Mouse (Mus musculus): ENCODE data around the gene Gpbp1. TPM values are rescaled to one million over a fixed set of nuclear protein-coding genes. Genes with fewer than 3 reads are reported as not detected.

Gpbp1 gene
- total and polyA plus RNA-seq, 3 experiments, result 4.4 to 50.9 (median 49.1) TPM

DNA sequence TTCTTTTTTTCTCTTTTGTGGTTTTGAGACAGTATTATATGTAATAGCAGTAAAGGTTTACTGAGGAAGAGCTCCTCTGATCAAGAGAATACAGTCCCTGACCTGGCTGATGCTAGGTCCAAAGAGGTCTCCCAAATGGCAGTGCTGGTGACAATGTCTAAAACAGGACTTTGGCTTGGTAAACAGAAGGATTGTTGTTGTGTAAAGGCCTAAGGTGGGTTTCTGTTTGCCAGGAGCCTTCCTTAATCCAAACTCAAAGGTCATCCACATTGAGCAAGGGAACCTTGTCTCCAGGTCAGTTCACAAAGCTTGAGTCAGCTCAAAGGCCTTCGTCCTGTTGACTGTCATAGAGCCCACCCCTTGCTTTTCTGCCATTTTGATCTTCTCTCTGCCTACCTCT, 41.8 kb upstream of the Gpbp1 start:
- Histone ChIP-seq H3K27ac (no peak overlapping the region), H3K27me3 (ENCODE audit: control insufficient read depth, insufficient read depth, low read length) (no peaks in the 10 kb centered on the region), H3K4me1 (ENCODE audit: control insufficient read depth, insufficient read depth, low read length) (no peaks in the 10 kb centered on the region), H3K4me3 (no peak overlapping the region), H3K36me3 (ENCODE audit: control insufficient read depth, insufficient read depth, low read length) (no peaks in the 10 kb centered on the region), H3K79me2 (replicated peaks; ENCODE audit: control insufficient read depth, insufficient read depth, low read length) (no peaks in the 10 kb centered on the region), H3K9ac (ENCODE audit: low read depth, low read length) (no peak overlapping the region)
- no peak for DNase-seq
- TF ChIP-seq EP300 (IDR thresholded peaks at IDR 0.05; ENCODE audit: insufficient read depth, low read depth, low read length) (no peak), CTCF (IDR thresholded peaks at IDR 0.05) (no peak)
- intact Hi-C loops (cut with DNase I), result loop anchor here (5.0 kb wide), 1 partner anchor 211 kb away; no protein-coding TSS in a partner anchor
- WGBS, result 91% methylated on average over 1 of the region's 1 CpGs

DNA sequence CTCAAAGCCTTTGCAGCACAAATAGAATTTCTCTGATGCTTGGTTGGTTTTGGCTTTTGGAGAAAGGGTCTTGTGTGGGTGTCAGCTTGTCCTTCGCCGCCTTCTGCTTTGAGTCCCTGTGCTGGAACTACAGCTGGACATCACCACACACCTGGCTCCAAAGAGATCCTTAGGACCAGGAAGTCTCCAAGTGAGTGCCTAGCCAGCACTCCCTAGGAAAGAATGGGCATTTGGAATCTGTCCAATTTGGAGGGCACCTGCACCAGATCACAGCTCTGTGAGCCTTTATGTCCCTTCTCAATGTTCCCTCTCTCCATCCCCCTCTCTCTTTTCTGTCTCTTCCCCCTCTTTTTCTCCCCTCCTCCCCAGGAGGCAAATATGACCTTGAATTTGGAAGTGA, 34.4 kb upstream of the Gpbp1 start:
- no peak for TF ChIP-seq EP300 (IDR thresholded peaks at IDR 0.05; ENCODE audit: insufficient read depth, low read depth, low read length)
- no peak for TF ChIP-seq POLR2A (IDR thresholded peaks at IDR 0.05; ENCODE audit: insufficient read depth, low read depth, low read length)
- no peak for TF ChIP-seq CTCF (IDR thresholded peaks at IDR 0.05)
- H3K79me2 ChIP-seq (replicated peaks; ENCODE audit: control insufficient read depth, insufficient read depth, low read length), result no peaks in the 10 kb centered on the region
- H3K9ac ChIP-seq (ENCODE audit: low read depth, low read length), result no peak overlapping the region
- H3K27me3 ChIP-seq (ENCODE audit: control insufficient read depth, insufficient read depth, low read length), result no peaks in the 10 kb centered on the region
- H3K4me3 ChIP-seq, result no peak overlapping the region
- no peaks in the 10 kb centered on the region for H3K36me3 ChIP-seq (ENCODE audit: control insufficient read depth, insufficient read depth, low read length)
- no peak overlapping the region for H3K27ac ChIP-seq
- H3K4me1 ChIP-seq (ENCODE audit: control insufficient read depth, insufficient read depth, low read length), result no peaks in the 10 kb centered on the region
- WGBS, result 88% methylated on average over 2 of the region's 2 CpGs
- intact Hi-C loops (cut with DNase I), result no loop called here
- no peak for DNase-seq

DNA sequence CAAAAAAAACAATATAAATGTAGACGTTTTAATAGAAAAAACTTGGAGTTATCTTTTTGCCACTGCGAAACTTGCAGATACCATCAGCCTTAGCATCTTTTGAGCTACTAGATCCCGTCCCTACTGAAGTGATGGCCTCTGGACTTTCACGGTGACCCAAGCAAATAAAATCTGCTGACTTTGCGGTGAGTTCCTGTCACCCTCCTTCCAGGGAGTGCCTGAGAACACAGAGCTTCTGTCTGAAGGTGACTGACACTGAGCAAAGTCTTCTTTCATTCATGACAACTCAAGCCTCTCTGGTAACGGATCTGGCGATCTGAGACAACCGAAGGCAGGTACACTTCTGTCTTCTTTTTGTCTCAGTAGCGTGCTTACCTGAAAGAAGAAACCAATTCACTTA, 32.4 kb upstream of the Gpbp1 start:
- H3K27me3 ChIP-seq (ENCODE audit: control insufficient read depth, insufficient read depth, low read length), result no peaks in the 10 kb centered on the region
- no peaks in the 10 kb centered on the region for H3K4me1 ChIP-seq (ENCODE audit: control insufficient read depth, insufficient read depth, low read length)
- H3K79me2 ChIP-seq (replicated peaks; ENCODE audit: control insufficient read depth, insufficient read depth, low read length), result no peaks in the 10 kb centered on the region
- WGBS, result 78% methylated on average over 9 of the region's 9 CpGs
- no peaks in the 10 kb centered on the region for H3K36me3 ChIP-seq (ENCODE audit: control insufficient read depth, insufficient read depth, low read length)
- no peak for DNase-seq
- H3K27ac ChIP-seq, result no peak overlapping the region
- no peak overlapping the region for H3K4me3 ChIP-seq
- no peak overlapping the region for H3K9ac ChIP-seq (ENCODE audit: low read depth, low read length)
- TF ChIP-seq CTCF (IDR thresholded peaks at IDR 0.05), result no peak
- no peak for TF ChIP-seq EP300 (IDR thresholded peaks at IDR 0.05; ENCODE audit: insufficient read depth, low read depth, low read length)
- no peak for TF ChIP-seq POLR2A (IDR thresholded peaks at IDR 0.05; ENCODE audit: insufficient read depth, low read depth, low read length)
- intact Hi-C loops (cut with DNase I), result no loop called here

DNA sequence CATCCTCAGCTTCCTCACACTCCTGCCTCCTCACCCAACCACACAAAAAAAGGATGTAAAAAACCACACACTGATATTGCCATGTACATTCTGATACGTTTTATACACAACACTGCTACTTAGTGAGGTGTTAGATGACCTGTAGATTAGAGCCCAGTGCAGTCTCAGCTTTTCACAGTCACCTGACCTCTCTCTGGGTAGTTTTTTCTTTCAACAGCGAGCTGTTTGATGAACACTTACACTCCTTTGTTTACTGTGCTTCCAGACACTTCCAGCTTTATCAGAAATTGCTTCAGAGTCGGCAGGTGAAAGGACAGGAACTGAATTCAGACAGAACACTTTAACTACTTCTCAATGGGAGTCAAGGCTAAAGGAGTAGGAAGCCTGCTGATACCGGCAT, 30.5 kb upstream of the Gpbp1 start:
- WGBS, result 53% methylated on average over 4 of the region's 4 CpGs
- H3K27ac ChIP-seq, result no peak overlapping the region
- H3K36me3 ChIP-seq (ENCODE audit: control insufficient read depth, insufficient read depth, low read length), result no peaks in the 10 kb centered on the region
- no peak overlapping the region for H3K9ac ChIP-seq (ENCODE audit: low read depth, low read length)
- no peak for DNase-seq
- TF ChIP-seq EP300 (IDR thresholded peaks at IDR 0.05; ENCODE audit: insufficient read depth, low read depth, low read length) (no peak), POLR2A (IDR thresholded peaks at IDR 0.05; ENCODE audit: insufficient read depth, low read depth, low read length) (no peak), CTCF (IDR thresholded peaks at IDR 0.05) (no peak)
- no peaks in the 10 kb centered on the region for H3K27me3 ChIP-seq (ENCODE audit: control insufficient read depth, insufficient read depth, low read length)
- H3K4me1 ChIP-seq (ENCODE audit: control insufficient read depth, insufficient read depth, low read length), result no peaks in the 10 kb centered on the region
- no peaks in the 10 kb centered on the region for H3K79me2 ChIP-seq (replicated peaks; ENCODE audit: control insufficient read depth, insufficient read depth, low read length)
- intact Hi-C loops (cut with DNase I), result no loop called here
- H3K4me3 ChIP-seq, result no peak overlapping the region

DNA sequence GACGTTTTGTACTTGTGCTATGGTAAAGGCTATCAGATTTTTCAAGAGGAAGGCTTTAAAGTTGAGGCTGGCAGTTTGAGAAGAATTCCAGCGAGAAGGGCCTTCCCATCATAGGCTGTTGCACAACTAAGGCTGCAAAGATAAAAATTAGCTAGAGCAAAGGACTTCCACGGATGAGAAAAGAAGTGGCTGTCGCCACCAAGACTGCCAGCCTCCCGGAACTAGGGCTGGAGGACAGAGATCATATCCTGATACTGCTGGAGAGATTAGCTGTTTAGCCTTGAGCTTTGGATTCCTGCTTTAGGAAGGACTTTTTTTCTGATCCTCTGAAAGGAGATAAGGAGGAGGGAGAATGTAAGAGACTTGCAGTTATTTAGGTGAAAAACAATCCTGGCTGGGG, 28.4 kb upstream of the Gpbp1 start:
- no peaks in the 10 kb centered on the region for H3K36me3 ChIP-seq (ENCODE audit: control insufficient read depth, insufficient read depth, low read length)
- H3K27ac ChIP-seq, result no peak overlapping the region
- DNase-seq, result no peak
- no peaks in the 10 kb centered on the region for H3K27me3 ChIP-seq (ENCODE audit: control insufficient read depth, insufficient read depth, low read length)
- no peak overlapping the region for H3K4me3 ChIP-seq
- no peaks in the 10 kb centered on the region for H3K79me2 ChIP-seq (replicated peaks; ENCODE audit: control insufficient read depth, insufficient read depth, low read length)
- 23% methylated on average over 5 of the region's 5 CpGs for WGBS
- TF ChIP-seq CTCF (IDR thresholded peaks at IDR 0.05) (no peak), EP300 (IDR thresholded peaks at IDR 0.05; ENCODE audit: insufficient read depth, low read depth, low read length) (no peak), POLR2A (IDR thresholded peaks at IDR 0.05; ENCODE audit: insufficient read depth, low read depth, low read length) (no peak)
- H3K9ac ChIP-seq (ENCODE audit: low read depth, low read length), result no peak overlapping the region
- intact Hi-C loops (cut with DNase I), result no loop called here
- no peaks in the 10 kb centered on the region for H3K4me1 ChIP-seq (ENCODE audit: control insufficient read depth, insufficient read depth, low read length)

DNA sequence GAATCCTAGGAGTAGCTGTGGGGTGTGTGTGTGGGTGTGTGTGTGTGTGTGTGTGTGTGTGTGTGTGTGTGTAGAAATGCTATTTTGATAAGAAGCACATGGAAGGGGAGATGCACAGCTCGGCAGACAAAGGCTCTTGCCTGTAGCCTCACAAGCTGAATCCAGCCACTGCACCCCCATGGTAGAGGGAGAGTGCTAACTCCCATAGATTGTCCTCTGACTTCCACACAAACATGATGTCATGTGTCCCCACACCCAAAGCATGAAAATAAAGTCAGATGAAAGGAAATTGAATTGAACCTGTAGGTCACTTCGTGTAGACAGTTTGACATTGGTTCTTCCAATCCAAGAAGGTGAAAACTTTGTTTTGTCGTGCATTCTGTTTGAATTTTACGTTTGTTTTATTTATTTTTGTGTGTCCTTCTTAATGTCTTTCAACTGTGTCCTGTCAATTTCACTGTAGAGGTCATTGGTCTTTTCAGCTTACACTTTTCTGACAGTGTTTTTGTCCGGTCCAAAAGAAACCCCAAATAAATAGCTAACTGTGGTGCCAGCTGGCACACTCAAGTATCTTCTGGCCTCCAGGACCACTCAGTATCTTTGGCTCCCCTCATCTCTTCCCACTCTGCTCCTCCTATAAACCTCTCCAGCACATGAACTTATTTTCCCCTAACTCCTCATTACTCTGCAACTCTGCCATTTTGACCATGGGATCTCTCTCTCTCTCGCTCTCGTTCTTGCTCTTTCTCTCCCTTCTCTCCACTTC, 26.7 kb upstream of the Gpbp1 start:
- Histone ChIP-seq H3K4me1 (ENCODE audit: control insufficient read depth, insufficient read depth, low read length) (no peaks in the 10 kb centered on the region), H3K9ac (ENCODE audit: low read depth, low read length) (no peak overlapping the region), H3K79me2 (replicated peaks; ENCODE audit: control insufficient read depth, insufficient read depth, low read length) (no peaks in the 10 kb centered on the region), H3K27ac (no peak overlapping the region), H3K36me3 (ENCODE audit: control insufficient read depth, insufficient read depth, low read length) (no peaks in the 10 kb centered on the region), H3K4me3 (no peak overlapping the region), H3K27me3 (ENCODE audit: control insufficient read depth, insufficient read depth, low read length) (no peaks in the 10 kb centered on the region)
- no peak for TF ChIP-seq CTCF (IDR thresholded peaks at IDR 0.05)
- TF ChIP-seq POLR2A (IDR thresholded peaks at IDR 0.05; ENCODE audit: insufficient read depth, low read depth, low read length), result no peak
- TF ChIP-seq EP300 (IDR thresholded peaks at IDR 0.05; ENCODE audit: insufficient read depth, low read depth, low read length), result no peak
- 80% methylated on average over 7 of the region's 7 CpGs for WGBS
- no peak for DNase-seq
- intact Hi-C loops (cut with DNase I), result no loop called here

All from heart, adult 2 months (tissue).